Mouse (Mus musculus): ENCODE measurements around the gene Msmo1.

GRCm38 (mm10) chr8:64703191-64703590, 30.4 kb downstream of the Msmo1 start:
- TF ChIP-seq POLR2A (IDR thresholded peaks at IDR 0.05; ENCODE audit: extremely low read depth, insufficient read depth, low read length) (no peak), CTCF (IDR thresholded peaks at IDR 0.05; ENCODE audit: extremely low read depth, insufficient read depth, low read length) (no peak)
